Mouse (Mus musculus): ENCODE measurements at regions not wholly inside any gene's neighbourhood (a gene's known extent, or its start where the extent isn't known, plus 50 kb on each side); places are given as distances from the start of the nearest gene placed in this dataset.

- Histone ChIP-seq H3K79me2 (ENCODE audit: control insufficient read depth, insufficient read depth, low read length) (no peaks in the 10 kb centered on the region), H3K27ac (replicated peaks; ENCODE audit: insufficient read depth, low read depth, low read length) (no peak overlapping the region), H3K4me1 (ENCODE audit: control insufficient read depth, insufficient read depth, low read length) (no peaks in the 10 kb centered on the region), H3K27me3 (ENCODE audit: control insufficient read depth, insufficient read depth, low read length) (no peaks in the 10 kb centered on the region), H3K36me3 (ENCODE audit: control insufficient read depth, insufficient read depth, low read length) (no peaks in the 10 kb centered on the region), H3K9ac (ENCODE audit: low read depth, low read length) (no peak overlapping the region), H3K4me3 (ENCODE audit: insufficient read depth, low read depth, low read length) (no peak overlapping the region)
- 35% methylated on average over 1 of the region's 1 CpGs for WGBS
- DNase-seq (ENCODE audit: extremely low read depth, low read depth, low spot score), result no peak
- TF ChIP-seq POLR2A (IDR thresholded peaks at IDR 0.05; ENCODE audit: extremely low read depth, insufficient read depth, low read length), result no peak
Observed at GRCm38 (mm10) chrX:77363657-77364056, 147.2 kb upstream of the Tbl1x start.

GRCm38 (mm10) chrX:77367351-77367750 is 143.5 kb upstream of the Tbl1x start:
- no peaks in the 10 kb centered on the region for H3K79me2 ChIP-seq (ENCODE audit: control insufficient read depth, insufficient read depth, low read length)
- H3K4me1 ChIP-seq (ENCODE audit: control insufficient read depth, insufficient read depth, low read length), result no peaks in the 10 kb centered on the region; the same call in 1 of the 2 replicates
- H3K36me3 ChIP-seq (ENCODE audit: control insufficient read depth, insufficient read depth, low read length), result no peaks in the 10 kb centered on the region
- no peak for DNase-seq (ENCODE audit: extremely low read depth, low read depth, low spot score)
- no peak overlapping the region for H3K4me3 ChIP-seq (ENCODE audit: insufficient read depth, low read depth, low read length)
- no peak overlapping the region for H3K27ac ChIP-seq (replicated peaks; ENCODE audit: insufficient read depth, low read depth, low read length)
- H3K27me3 ChIP-seq (ENCODE audit: control insufficient read depth, insufficient read depth, low read length), result no peaks in the 10 kb centered on the region
- no peak for TF ChIP-seq CTCF (IDR thresholded peaks at IDR 0.05; ENCODE audit: low read depth, low read length)
- no peak for TF ChIP-seq POLR2A (IDR thresholded peaks at IDR 0.05; ENCODE audit: extremely low read depth, insufficient read depth, low read length)
- H3K9ac ChIP-seq (ENCODE audit: low read depth, low read length), result no peak overlapping the region

- H3K27ac ChIP-seq (replicated peaks; ENCODE audit: insufficient read depth, low read depth, low read length), result no peak overlapping the region
- WGBS, result 14% methylated on average over 1 of the region's 1 CpGs
Observed at GRCm38 (mm10) chrX:77387271-77387670, 123.5 kb upstream of the Tbl1x start.

GRCm38 (mm10) chrX:77391760-77392446 is 118.9 kb upstream of the Tbl1x start:
- TF ChIP-seq POLR2A (IDR thresholded peaks at IDR 0.05; ENCODE audit: extremely low read depth, insufficient read depth, low read length), result no peak
- no peak overlapping the region for H3K9ac ChIP-seq (ENCODE audit: low read depth, low read length)
- no peaks in the 10 kb centered on the region for H3K4me1 ChIP-seq (ENCODE audit: control insufficient read depth, insufficient read depth, low read length)
- no peak for DNase-seq (ENCODE audit: extremely low read depth, low read depth, low spot score)
- WGBS, result 91% methylated on average over 4 of the region's 4 CpGs
- no peaks in the 10 kb centered on the region for H3K36me3 ChIP-seq (ENCODE audit: control insufficient read depth, insufficient read depth, low read length)
- no peak overlapping the region for H3K4me3 ChIP-seq (ENCODE audit: insufficient read depth, low read depth, low read length)
- no peak overlapping the region for H3K27ac ChIP-seq (replicated peaks; ENCODE audit: insufficient read depth, low read depth, low read length)
- no peaks in the 10 kb centered on the region for H3K27me3 ChIP-seq (ENCODE audit: control insufficient read depth, insufficient read depth, low read length)
- no peaks in the 10 kb centered on the region for H3K79me2 ChIP-seq (ENCODE audit: control insufficient read depth, insufficient read depth, low read length)

More at GRCm38 (mm10) chrX:77387271-77387670, 123.5 kb upstream of the Tbl1x start:
- H3K36me3 ChIP-seq (ENCODE audit: control insufficient read depth, insufficient read depth, low read length), result no peaks in the 10 kb centered on the region
- peak; percentile 62 for DNase-seq (ENCODE audit: extremely low read depth, low read depth, low spot score)
- no peaks in the 10 kb centered on the region for H3K79me2 ChIP-seq (ENCODE audit: control insufficient read depth, insufficient read depth, low read length)
- H3K9ac ChIP-seq (ENCODE audit: low read depth, low read length), result no peak overlapping the region
- H3K4me3 ChIP-seq (ENCODE audit: insufficient read depth, low read depth, low read length), result no peak overlapping the region
- no peak for TF ChIP-seq CTCF (IDR thresholded peaks at IDR 0.05; ENCODE audit: low read depth, low read length)
- no peak for TF ChIP-seq POLR2A (IDR thresholded peaks at IDR 0.05; ENCODE audit: extremely low read depth, insufficient read depth, low read length)
- H3K27me3 ChIP-seq (ENCODE audit: control insufficient read depth, insufficient read depth, low read length), result no peaks in the 10 kb centered on the region
- H3K4me1 ChIP-seq (ENCODE audit: control insufficient read depth, insufficient read depth, low read length), result no peaks in the 10 kb centered on the region

- TF ChIP-seq CTCF (IDR thresholded peaks at IDR 0.05; ENCODE audit: low read depth, low read length) (no peak), POLR2A (IDR thresholded peaks at IDR 0.05; ENCODE audit: extremely low read depth, insufficient read depth, low read length) (no peak)
- Histone ChIP-seq H3K27ac (replicated peaks; ENCODE audit: insufficient read depth, low read depth, low read length) (no peak overlapping the region), H3K9ac (ENCODE audit: low read depth, low read length) (no peak overlapping the region), H3K27me3 (ENCODE audit: control insufficient read depth, insufficient read depth, low read length) (no peaks in the 10 kb centered on the region), H3K4me3 (ENCODE audit: insufficient read depth, low read depth, low read length) (no peak overlapping the region), H3K36me3 (ENCODE audit: control insufficient read depth, insufficient read depth, low read length) (no peaks in the 10 kb centered on the region), H3K79me2 (ENCODE audit: control insufficient read depth, insufficient read depth, low read length) (no peaks in the 10 kb centered on the region), H3K4me1 (ENCODE audit: control insufficient read depth, insufficient read depth, low read length) (no peaks in the 10 kb centered on the region)
- DNase-seq (ENCODE audit: extremely low read depth, low read depth, low spot score), result no peak
- WGBS, result 100% methylated on average over 3 of the region's 3 CpGs
Observed at GRCm38 (mm10) chrX:77406896-77407295, 103.9 kb upstream of the Tbl1x start.

- no peak for DNase-seq (ENCODE audit: extremely low read depth, low read depth, low spot score)
- TF ChIP-seq CTCF (IDR thresholded peaks at IDR 0.05; ENCODE audit: low read depth, low read length) (no peak), POLR2A (IDR thresholded peaks at IDR 0.05; ENCODE audit: extremely low read depth, insufficient read depth, low read length) (no peak)
- Histone ChIP-seq H3K79me2 (ENCODE audit: control insufficient read depth, insufficient read depth, low read length) (no peaks in the 10 kb centered on the region), H3K27ac (replicated peaks; ENCODE audit: insufficient read depth, low read depth, low read length) (no peak overlapping the region), H3K36me3 (ENCODE audit: control insufficient read depth, insufficient read depth, low read length) (no peaks in the 10 kb centered on the region), H3K4me1 (ENCODE audit: control insufficient read depth, insufficient read depth, low read length) (no peaks in the 10 kb centered on the region), H3K9ac (ENCODE audit: low read depth, low read length) (no peak overlapping the region), H3K4me3 (ENCODE audit: insufficient read depth, low read depth, low read length) (no peak overlapping the region), H3K27me3 (ENCODE audit: control insufficient read depth, insufficient read depth, low read length) (no peaks in the 10 kb centered on the region)
- 75% methylated on average over 3 of the region's 3 CpGs for WGBS
Observed at GRCm38 (mm10) chrX:77407925-77408324, 102.9 kb upstream of the Tbl1x start.
